Mouse (Mus musculus) right cerebral cortex, postnatal 10 days (tissue): ENCODE data around the gene Psmc3ip.
A peak's percentile ranks its signal among the peaks of the same experiment; 100 is the strongest.

ENCODE experiments used
- DNase-seq, 2 experiments: peaks; one replicate each; pipeline ENCODE4 v3.0.0; 2021; ENCODE audit warnings: low spot score in 2 of 2

The Psmc3ip gene

DNA sequence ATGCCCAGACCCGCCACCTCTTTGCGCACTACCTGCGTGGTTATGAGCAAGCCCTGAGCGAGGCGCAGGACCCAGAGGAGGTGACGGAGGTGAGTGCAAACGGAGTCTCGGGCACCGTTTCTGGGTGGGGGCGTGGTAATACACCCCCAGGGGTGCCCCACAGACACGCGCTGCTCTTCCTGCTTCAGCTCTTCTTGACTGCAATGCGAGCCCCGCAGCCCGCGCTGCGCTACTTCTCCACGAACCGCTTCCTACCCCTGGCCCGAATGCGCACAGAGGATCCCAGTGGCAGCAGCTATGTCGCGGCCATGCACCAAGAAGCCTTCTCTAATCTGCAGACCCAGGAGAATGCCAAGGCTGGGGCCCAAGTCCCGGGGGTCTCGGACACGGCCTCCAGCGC, 15.5 kb downstream of the Psmc3ip start:
- DNase-seq = no peak

- DNase-seq = no peak
These were observed 17.1 kb downstream of the Psmc3ip start, which contains the start of gene Hsd17b1 for GRCm38 (mm10) chr11:101078121-101078520. Hsd17b1 (plus strand) TSS chr11:101078411.

- no peak for DNase-seq
These were observed 23.3 kb downstream of the Psmc3ip start for GRCm38 (mm10) chr11:101071810-101072428.

DNA sequence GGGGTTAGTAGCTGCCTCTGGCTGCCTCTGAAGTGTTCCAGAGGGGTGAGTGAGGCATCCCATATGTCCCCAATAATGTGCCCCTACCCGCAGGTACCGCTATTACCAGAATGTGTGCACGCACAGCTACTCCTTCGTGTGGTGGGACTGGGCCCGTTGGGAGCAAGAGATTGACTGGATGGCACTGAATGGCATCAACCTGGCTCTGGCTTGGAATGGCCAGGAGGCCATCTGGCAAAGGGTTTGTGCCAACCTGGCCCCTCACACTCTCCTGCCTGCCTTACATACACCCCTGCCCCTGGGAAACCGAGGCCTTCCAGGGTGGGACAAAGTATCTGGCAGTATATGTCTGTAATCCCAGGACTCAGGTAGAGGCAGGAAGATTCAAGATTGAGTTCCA, 24.2 kb downstream of the Psmc3ip start:
- DNase-seq = no peak

DNA sequence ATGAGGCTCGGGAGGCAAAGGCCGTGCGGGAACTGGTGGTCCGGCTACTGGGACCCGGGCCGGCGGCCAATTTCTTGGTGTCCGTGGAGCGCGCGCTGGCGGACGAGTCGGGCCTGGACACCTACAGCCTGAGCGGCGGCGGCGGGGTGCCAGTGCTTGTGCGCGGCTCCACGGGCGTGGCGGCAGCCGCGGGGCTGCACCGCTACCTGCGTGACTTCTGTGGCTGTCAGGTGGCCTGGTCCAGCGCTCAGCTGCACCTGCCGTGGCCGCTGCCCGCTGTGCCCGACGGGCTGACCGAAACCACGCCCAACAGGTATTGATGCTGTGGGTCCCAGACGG, 25.1 kb downstream of the Psmc3ip start:
- DNase-seq = no peak

DNA sequence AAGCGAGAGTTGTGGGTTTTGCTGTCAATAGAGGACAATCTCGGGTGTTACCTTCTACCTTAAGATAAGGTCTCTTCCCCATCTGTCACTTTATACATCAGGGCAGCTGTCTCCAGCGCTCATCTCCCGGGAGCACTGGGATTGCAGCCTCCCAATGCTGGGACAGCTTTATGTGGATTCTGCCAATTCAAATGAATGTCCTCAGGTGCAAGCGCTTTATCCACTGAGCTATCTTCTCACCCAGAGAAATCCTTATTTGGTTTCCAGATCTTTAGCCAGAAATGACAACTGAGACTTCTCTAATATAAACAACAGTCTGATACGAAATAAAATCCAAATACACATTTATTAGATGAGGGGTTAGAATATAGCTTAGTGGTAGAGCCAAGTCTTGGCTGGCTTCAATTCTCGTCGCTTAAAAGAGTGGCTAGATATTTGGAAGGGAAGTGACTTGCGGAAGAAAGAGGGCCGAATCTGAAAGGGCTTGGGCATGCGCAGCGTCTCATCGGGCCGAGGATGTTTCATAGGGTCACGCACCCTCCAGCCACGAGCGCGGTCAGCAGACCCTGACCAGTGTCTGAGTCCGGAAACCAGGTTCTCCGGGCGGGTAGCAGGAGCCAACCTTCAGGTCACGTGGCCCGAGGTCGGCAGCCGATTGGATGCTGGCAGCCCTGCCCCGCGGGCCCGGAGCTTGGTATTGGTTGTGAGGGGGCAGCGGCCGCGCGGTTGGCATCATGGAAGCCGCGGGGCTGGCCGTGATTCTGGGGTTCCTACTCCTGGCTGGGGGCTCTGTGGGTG, 25.6 kb downstream of the Psmc3ip start, which contains the start of gene Naglu:
TSS of gene Naglu (plus strand) at position 622 of the 798 bp plus-strand sequence.
- DNase-seq = peak; percentile 98

DNA sequence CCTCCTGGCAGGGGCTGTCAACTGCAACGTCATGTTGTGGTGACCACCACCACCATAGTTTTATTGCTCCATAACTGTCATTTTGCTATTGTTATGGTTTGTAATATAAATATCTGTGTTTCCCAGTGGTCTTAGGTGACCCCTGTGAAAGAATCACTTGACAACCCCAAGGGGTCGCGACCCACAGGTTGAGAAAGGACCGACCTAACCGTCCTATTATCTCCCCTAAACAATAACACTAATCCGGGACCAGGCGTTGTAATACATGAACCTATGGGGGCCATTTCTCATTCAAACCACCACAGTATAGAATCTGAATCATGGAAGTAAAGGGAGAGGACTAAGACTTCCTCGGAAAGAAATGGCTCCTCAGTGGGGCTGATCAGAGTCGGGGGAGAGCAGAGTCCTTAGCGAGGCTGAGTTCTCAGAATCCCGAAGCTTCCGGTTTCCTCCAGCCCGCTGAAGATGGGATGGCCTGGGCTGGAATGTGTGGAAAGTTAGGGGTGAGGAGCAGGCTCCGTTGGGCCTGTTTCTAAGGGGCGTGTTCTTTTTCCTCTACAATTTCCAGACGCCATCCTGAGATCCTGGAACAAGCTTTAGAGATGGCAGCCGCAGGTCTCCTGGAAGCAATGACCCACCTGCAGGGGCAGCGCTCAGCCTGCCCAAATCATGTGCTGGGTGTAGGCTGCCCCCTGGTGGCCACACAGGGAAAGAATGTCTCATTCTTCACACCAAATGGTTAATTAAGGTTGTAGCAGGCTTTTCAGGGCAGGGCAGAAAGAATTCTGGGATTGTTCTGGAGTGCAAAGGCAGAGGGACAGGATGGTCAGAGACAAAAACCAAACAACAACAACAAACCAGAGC, 28.5 kb downstream of the Psmc3ip start:
- peak; percentile 81 to 84 for DNase-seq

DNA sequence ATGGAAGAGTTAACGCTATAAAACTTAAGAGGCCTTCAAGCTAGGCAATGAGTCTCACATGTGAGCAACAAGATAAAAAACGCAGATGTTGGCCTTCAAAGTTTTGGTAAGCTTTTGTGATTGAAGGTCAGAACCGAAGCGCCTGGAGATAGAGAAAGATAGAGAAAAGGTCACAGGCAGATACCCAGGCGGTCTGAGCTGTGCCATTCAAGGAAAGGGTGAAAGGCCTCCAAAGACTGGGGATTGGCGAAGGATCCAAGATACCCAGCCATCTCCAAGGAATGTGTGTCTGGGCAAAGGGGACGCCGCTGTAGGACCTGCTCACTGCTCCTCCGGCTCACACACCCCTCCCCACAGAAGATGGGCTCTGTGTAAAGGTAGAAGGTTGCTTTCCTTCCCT, 30.2 kb downstream of the Psmc3ip start:
- no peak for DNase-seq

DNA sequence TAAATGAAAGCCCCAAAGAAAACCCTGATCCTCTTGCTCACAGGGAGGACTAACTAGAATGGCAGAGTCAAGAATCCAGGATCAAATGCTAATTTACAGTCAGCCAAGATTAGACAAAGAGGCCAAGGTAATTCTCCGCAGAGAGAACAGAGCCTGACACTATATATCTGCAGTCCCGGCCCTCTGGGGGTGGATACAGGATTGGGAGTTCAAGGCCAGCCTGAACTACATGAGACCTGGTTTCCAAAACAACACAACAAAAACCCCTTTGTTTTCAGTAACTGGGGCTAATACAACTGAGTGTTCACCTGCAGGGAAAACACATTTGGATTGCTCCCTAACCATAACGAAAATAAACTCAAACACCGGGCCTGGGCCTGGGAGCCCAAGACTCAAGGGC, 30.8 kb downstream of the Psmc3ip start:
- DNase-seq = no peak

- DNase-seq = peak; percentile 72 to 77
These were observed 31.4 kb downstream of the Psmc3ip start for GRCm38 (mm10) chr11:101063676-101064327.

DNA sequence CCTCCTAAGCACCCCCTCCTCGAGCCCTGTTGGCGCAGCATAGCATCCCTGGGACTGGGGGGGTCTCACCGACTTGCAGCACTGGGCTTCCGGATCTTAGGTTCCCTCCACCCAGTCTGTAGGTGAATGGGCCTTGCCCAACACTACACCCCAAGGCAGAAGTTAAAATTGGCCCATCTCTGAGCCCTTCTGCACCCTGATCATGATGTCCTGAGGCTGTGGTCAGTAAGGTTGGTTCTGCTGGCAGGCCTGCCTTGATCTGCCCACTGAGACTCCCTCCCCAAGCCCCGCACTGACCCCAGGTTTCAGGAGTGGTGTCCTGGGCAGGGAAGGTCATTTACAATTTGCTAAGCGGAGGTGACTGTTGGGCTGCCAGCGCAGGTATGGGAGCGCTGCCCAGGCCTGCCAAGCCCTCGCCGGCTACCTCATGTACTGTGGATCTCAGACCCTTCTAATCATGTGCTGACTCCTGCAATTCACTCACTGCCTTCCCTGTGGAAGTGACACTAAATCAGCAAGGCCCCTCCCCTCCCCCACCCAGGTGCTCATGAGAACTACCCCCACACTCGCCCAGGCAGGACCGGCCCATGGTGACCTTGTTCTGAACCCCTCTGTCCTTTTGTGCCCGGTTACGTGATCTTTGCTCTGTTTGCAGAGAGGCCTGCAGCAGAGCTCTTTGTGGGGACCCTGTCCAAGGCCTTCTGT, 32.1 kb downstream of the Psmc3ip start:
- DNase-seq = no peak

GRCm38 (mm10) chr11:101062165-101062884, 32.9 kb downstream of the Psmc3ip start:
- DNase-seq = no peak

DNA sequence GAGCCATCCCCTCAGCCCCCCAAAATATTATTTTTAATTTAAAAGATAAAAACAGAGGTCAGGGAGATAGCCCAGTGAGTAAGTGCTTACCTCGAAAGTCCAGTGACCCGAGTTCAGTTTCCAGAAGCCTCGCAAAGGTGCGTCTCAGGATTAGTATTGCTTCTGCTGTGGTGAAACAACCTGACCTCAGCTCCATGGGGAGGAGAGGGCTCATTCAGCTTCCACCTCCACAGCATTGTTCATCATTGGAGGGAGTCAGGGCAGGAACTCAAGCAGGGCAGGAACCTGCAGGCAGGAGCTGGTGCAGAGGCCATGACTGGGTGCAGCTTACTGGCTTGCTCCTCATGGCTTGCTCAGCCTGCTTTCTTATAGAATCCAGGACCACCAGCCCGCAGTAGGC, 34.2 kb downstream of the Psmc3ip start:
- no peak for DNase-seq

GRCm38 (mm10) chr11:101060126-101060525, 35.1 kb downstream of the Psmc3ip start:
- DNase-seq = no peak

DNA sequence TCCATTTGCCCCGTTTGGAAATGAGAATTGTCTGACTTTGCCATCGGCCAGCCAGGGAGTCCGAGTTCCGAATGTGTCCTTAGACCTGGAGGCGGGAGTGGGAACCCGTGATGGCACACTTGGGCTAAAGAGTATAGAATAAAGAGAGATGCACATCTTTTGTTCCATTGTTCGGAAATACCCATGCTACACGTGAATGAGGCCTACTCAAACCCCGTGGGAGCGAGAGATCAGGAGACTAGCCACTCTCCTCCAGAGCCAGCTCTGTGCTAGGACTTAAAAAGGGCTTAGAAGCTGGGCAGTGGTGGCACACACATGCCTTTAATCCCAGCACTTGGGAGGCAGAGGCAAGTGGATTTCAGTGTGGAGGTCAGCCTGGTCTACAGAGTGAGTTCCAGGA, 35.8 kb downstream of the Psmc3ip start:
- no peak for DNase-seq

- no peak for DNase-seq
These were observed 36.5 kb downstream of the Psmc3ip start for GRCm38 (mm10) chr11:101058726-101059125.

DNA sequence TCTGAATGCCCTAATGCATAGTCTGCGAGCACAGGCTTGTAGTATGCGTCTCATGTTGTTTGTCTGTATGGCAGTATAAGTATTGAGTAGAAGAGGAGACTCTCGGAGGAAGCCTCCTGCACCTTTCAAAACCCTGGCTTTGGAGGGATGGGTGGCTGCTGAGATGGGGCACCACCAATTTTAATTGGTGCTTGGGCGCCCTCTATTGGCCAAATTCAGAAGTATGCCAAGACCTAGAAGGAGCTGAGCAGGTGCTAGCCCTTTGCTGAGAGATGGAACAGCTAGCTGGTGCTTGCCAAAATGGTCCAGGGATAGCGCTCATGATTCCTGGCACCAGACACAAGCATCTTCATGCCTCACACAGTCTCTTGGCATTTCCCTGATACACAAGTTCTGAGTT, 37.4 kb downstream of the Psmc3ip start:
- peak; percentile 76 to 84 for DNase-seq

- no peak for DNase-seq
These were observed 38.4 kb downstream of the Psmc3ip start for GRCm38 (mm10) chr11:101056885-101057284.

- no peak for DNase-seq
These were observed 39.8 kb downstream of the Psmc3ip start for GRCm38 (mm10) chr11:101055418-101055817.

DNA sequence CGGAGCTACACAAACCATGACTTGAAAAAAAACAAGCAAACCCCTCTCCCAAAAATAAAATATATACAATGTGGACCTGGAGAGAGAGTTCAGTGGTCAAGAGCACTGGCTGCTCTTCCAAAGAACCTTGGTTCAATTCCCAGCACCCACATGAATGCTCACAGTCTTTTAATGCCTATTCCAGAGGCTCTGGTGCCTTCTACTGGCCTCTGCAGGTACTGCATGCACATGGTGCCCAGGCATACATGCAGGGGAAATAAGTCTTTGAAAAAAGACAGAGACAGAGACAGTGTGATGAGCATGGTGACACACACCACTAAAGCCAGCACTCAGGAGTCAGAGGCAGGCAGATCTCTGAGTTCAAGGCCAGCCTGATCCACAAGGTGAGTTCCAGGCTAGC, 41.3 kb downstream of the Psmc3ip start:
- DNase-seq = no peak
